Mouse (Mus musculus): Measurements from ENCODE around the gene Asgr1. TPM values are rescaled to one million over a fixed set of nuclear protein-coding genes. Genes with fewer than 3 reads are reported as not detected.

Gene Asgr1
- polyA plus RNA-seq, 1 experiment from 2014 or later: 2.1 TPM

DNA sequence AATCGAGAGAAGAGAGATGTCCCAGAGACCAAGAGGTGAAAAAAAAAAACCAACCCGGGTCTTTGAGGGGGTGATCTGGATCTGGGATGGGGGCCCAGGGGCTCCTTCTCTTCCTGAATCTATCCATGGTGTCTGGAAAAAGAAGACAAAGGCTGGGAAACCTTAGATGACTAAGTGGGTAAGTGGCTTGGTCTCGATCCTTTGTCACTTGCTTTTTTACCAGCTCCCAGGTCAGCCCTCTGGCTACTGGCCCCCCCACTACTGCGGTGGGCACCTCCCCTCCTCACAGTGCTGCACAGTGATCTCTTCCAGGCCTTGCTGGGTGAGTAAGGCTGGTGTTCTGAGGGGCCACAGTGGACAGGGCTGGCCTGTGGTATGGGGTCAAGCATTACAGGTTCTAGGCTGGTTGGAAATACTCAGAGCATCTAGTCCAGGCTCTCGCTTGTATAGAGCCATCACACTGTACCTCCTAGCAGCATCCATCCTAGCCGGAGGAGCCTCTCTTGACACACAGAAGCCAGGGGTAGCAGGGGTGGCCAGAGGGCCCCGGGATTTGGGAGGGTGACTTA lies 36.6 kb upstream of the Asgr1 start:
- peaks cover 12% of the 10 kb centered on the region for H3K36me3 ChIP-seq
- H3K4me2 ChIP-seq: peak overlapping the region; percentile 83
- H3K4me3 ChIP-seq (replicated peaks): peak overlapping the region; percentile 64; the same call in 1 of the 2 replicates
- H3K27ac ChIP-seq (replicated peaks): peak overlapping the region; percentile 95
- no peaks in the 10 kb centered on the region for H3K27me3 ChIP-seq (replicated peaks)
- no peaks in the 10 kb centered on the region for H3K9me3 ChIP-seq (replicated peaks)
- no peak for ATAC-seq (ENCODE audit: low FRiP score)
- 65% methylated on average over 7 of the region's 7 CpGs for WGBS
- H3K9ac ChIP-seq (replicated peaks): peak overlapping the region; percentile 84
- peaks cover 69% of the 10 kb centered on the region for H3K4me1 ChIP-seq

DNA sequence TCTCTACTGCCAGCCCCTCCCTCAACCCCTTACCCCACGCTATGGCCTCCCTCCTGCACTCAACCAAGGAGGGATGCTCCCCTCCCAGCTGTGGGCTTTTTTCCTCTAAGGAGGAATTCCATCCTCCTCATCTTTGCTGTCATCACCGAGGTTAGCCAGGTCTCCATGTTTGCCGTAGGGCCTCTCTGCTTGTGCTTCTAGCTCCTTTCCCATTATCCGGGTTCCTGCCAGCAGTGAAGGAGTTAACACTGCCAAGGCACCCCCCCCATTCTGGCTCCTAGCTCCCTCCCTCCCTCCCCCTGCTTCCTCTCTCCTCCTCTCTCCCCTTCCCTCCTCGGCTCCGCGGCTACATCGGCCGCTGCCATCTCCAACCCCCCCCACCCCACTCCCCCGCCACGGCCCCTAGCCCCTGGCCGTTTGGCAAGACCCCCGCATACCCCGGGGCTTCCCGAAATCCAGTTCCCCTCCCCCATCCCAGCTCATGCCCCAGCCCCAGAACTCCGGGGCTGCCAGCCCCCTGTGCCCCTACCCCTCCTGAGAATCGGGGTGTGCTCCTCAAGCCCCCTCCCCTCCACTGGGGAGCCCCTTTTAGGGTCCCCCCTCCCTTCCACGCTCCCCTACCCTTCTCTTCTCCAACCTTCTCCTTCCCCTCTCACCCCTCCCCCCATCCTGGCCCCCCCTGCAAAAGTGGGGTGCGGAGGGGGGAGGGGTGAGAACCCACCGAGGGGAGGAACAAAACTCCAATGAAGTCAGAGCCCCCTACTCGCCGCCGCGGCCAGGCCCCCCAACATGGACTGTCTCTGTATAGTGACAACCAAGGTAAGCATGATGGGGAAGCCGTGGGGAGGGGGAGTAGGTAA lies 35.5 kb upstream of the Asgr1 start:
- peaks cover under 1% of the 10 kb centered on the region; the same call in 1 of the 2 replicates for H3K36me3 ChIP-seq
- no peaks in the 10 kb centered on the region for H3K27me3 ChIP-seq (replicated peaks)
- H3K4me2 ChIP-seq: peak overlapping the region; percentile 83
- peak overlapping the region; percentile 95 for H3K27ac ChIP-seq (replicated peaks)
- peaks cover 71% of the 10 kb centered on the region for H3K4me1 ChIP-seq
- H3K4me3 ChIP-seq (replicated peaks): peak overlapping the region; percentile 64
- no peaks in the 10 kb centered on the region for H3K9me3 ChIP-seq (replicated peaks)
- H3K9ac ChIP-seq (replicated peaks): peak overlapping the region; percentile 84
- WGBS: under 1% methylated on average over 25 of the region's 25 CpGs
- no peak for ATAC-seq (ENCODE audit: low FRiP score)

DNA sequence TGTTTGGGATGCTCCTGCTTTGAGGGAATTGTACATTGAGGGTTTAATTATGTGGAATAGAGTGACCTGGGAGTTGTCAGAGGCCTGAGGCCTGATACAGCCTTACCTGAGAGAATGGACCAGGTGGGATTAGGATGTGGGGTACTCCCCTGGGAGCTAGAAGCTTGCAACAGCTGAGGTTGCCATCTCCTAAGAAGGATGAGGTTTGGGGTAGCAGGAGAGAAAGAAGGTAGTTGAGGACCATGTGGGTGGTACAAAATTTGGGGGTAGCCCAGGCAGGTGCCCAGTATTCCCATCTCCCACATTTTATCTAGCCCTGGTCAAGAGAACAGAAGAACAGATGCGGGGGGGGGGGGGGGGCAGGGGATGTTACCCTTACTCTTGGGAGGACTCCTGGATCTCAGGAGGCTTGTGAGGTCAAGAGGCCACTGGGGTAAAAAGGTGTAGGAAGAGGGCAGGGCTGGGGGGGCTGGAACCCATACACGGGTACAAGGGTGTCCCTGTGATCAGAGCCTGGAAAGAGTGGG lies 34.3 kb upstream of the Asgr1 start:
- no peaks in the 10 kb centered on the region for H3K36me3 ChIP-seq
- H3K27ac ChIP-seq (replicated peaks): peak overlapping the region; percentile 95
- H3K4me1 ChIP-seq: peaks cover 72% of the 10 kb centered on the region
- H3K27me3 ChIP-seq (replicated peaks): no peaks in the 10 kb centered on the region
- no peak for ATAC-seq (ENCODE audit: low FRiP score)
- 46% methylated on average over 2 of the region's 2 CpGs for WGBS
- peak overlapping the region; percentile 84 for H3K9ac ChIP-seq (replicated peaks)
- peak overlapping the region; percentile 64 for H3K4me3 ChIP-seq (replicated peaks)
- no peaks in the 10 kb centered on the region for H3K9me3 ChIP-seq (replicated peaks)
- peak overlapping the region; percentile 83 for H3K4me2 ChIP-seq

DNA sequence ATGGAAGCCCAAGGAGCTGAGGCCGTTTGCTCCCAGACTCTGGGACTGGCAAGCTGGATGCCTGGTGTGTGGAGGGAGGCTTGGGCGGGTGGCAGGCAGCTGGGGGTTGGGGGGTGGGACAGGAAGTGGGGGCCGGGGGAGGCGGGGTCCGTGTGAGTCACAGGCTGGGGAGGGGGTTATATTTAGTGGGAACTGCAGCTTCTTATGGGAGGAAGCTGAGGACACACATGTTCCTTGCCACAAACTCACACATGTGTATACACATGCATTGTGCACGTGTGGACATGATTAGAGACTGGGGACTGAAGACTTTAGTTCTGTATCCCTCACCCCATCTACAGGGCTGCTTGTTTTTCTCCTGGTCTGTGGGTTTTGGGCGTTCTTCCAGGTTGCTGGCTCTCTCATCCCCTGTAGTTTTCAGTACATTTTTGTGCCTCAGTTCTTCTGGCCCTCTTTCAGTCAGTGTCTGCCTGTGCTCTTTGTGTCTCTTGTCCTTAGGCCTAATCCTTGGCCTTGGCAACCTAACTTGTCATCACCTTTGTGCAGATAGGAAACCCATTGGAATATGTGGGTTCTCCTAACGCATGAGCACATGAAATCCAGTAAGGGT lies 33.8 kb upstream of the Asgr1 start:
- Histone ChIP-seq H3K4me2 (peak overlapping the region; percentile 83), H3K27ac (replicated peaks) (peak overlapping the region; percentile 95), H3K4me1 (peaks cover 73% of the 10 kb centered on the region), H3K9ac (replicated peaks) (peak overlapping the region; percentile 84), H3K4me3 (replicated peaks) (peak overlapping the region; percentile 64), H3K36me3 (no peaks in the 10 kb centered on the region), H3K27me3 (replicated peaks) (no peaks in the 10 kb centered on the region), H3K9me3 (replicated peaks) (no peaks in the 10 kb centered on the region)
- WGBS: 18% methylated on average over 8 of the region's 8 CpGs
- no peak for ATAC-seq (ENCODE audit: low FRiP score)

DNA sequence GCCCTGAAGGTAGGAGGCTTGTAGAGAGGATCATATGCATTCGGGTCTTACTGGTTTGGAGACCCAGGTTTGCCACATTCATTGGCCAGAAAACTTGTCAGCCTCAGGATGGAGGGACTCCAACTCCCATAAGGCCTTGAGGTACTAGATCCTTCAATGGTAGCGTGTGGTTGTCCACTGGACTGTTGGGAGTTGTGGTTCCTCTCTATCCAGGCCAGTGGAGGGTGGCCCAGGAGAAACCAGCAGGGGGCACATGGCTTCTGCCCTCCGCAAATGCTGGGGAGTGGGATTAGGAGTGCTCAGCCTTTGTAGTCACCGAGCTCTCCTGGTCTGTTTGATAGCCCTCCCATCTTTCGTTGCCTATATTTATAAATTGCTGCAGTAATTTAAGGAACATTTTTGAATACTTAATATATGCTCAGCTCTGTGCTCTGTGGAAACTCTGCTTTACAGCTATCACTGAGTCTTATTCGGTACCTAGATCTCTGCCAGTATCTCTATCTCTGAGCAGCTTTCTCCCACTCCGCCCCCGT lies 33.1 kb upstream of the Asgr1 start:
- ATAC-seq (ENCODE audit: low FRiP score): peak; percentile 73
- under 1% methylated on average over 8 of the region's 8 CpGs for WGBS
- peak overlapping the region; percentile 83 for H3K4me2 ChIP-seq
- no peaks in the 10 kb centered on the region for H3K36me3 ChIP-seq
- peak overlapping the region; percentile 64 for H3K4me3 ChIP-seq (replicated peaks)
- H3K27me3 ChIP-seq (replicated peaks): no peaks in the 10 kb centered on the region
- H3K9me3 ChIP-seq (replicated peaks): no peaks in the 10 kb centered on the region
- peak overlapping the region; percentile 95 for H3K27ac ChIP-seq (replicated peaks)
- H3K9ac ChIP-seq (replicated peaks): peak overlapping the region; percentile 84
- peaks cover 76% of the 10 kb centered on the region for H3K4me1 ChIP-seq

DNA sequence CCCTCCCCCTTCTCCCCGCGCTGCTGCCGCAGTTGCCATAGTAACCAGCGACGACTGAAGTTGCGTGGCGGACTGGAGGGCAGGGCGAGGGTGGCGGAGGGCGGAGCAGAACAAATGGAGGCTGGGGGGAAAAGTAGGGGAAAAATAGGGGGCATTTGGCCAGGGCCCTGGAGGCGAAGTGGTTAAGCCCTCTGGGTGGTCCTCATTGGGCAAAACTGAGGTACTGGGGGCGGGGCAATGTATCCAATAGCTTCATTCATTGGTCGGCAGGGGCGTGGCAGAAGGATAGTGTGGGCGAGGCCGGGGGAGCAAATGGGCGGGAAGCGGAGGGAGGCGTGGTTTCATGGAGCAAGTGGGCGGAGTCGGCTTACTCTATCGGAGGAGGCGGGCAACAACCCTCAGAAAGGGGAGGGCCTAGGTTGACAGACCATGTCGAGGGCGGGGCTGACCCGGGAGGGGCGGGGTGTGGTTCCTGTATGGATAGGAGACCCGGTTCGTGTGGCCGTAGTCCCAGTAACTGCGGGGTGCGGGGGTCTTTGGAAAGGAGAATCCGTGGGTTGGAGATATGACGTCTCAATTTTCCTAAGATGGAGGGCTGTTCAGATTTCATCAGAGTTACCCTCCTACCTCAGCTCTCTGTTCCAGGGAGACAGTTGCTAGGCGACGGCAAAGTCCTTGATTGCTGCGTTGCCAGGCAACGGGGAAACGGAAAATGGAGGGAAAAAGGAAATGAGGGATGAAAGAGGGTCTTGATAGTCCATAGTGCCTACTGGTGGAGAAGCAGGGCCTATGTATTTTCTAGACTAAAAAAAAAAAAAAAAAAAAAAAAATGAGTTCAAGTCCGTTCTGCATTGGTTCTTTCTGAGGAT lies 32.4 kb upstream of the Asgr1 start:
- peak; percentile 83 for ATAC-seq (ENCODE audit: low FRiP score)
- under 1% methylated on average over 40 of the region's 40 CpGs for WGBS
- Histone ChIP-seq H3K4me2 (peak overlapping the region; percentile 83), H3K27ac (replicated peaks) (peak overlapping the region; percentile 95), H3K27me3 (replicated peaks) (no peaks in the 10 kb centered on the region), H3K9me3 (replicated peaks) (no peaks in the 10 kb centered on the region), H3K4me3 (replicated peaks) (peak overlapping the region; percentile 64), H3K9ac (replicated peaks) (peak overlapping the region; percentile 84), H3K4me1 (peaks cover 83% of the 10 kb centered on the region), H3K36me3 (no peaks in the 10 kb centered on the region)

DNA sequence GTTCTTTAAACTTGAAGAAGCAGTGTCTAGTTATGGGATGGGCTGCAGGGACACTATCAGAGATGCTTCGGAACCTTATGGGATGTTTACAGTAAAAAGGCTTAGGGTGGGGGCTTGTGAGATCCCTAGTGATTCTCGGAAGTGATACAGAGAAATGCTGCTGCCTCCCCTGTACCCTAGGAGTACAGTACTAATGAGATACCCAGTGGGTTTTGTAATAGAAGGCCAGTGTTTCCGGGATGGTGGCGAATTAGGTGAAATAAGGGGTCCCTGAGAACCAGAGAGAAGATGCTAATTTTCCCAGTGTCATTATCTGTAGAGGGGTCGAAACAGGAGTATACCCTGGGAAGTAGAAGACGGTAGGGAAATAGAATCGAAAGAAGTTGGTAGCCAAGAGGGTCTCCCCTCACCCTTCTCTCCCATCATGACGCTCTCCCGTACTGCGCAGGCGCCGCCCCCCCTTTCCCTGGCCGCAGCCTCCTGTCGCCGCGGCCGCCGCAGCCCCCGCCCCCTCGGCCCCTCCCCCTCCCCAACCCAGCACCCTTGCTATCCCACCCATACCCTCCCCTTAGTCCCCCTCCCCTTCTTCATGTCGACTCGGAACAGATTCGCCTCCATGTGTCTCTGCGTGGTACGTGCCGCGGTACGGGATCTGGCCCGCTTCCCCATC lies 30.3 kb upstream of the Asgr1 start:
- Histone ChIP-seq H3K27ac (replicated peaks) (peak overlapping the region; percentile 58; the same call in 1 of the 2 replicates), H3K9me3 (replicated peaks) (no peaks in the 10 kb centered on the region), H3K4me3 (replicated peaks) (peak overlapping the region; percentile 42), H3K27me3 (replicated peaks) (no peaks in the 10 kb centered on the region), H3K4me1 (peaks cover 93% of the 10 kb centered on the region), H3K4me2 (peak overlapping the region; percentile 69), H3K36me3 (no peaks in the 10 kb centered on the region), H3K9ac (replicated peaks) (peak overlapping the region; percentile 54)
- no peak for ATAC-seq (ENCODE audit: low FRiP score)
- 5% methylated on average over 23 of the region's 29 CpGs for WGBS

DNA sequence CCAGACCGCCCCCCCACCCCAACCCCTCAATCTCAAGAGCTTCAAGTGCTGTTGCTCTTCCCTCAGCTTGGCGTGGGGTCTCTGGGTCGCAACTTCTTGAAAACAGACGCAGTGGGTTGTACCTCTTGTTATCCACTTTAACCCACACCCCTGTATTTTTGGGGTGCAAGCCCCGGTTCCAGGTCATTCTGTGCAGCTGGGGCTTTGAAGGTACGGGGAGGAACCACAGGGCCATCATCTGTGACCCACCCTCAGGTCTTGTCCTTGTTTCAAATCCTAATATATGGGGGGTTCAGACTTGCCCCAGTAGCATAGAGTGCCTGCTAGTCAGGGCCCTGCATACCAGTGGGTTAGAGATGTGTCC lies 29.8 kb upstream of the Asgr1 start:
- Histone ChIP-seq H3K4me2 (peak overlapping the region; percentile 69), H3K27ac (replicated peaks) (peak overlapping the region; percentile 58; the same call in 1 of the 2 replicates)
- WGBS: 12% methylated on average over 6 of the region's 6 CpGs

DNA sequence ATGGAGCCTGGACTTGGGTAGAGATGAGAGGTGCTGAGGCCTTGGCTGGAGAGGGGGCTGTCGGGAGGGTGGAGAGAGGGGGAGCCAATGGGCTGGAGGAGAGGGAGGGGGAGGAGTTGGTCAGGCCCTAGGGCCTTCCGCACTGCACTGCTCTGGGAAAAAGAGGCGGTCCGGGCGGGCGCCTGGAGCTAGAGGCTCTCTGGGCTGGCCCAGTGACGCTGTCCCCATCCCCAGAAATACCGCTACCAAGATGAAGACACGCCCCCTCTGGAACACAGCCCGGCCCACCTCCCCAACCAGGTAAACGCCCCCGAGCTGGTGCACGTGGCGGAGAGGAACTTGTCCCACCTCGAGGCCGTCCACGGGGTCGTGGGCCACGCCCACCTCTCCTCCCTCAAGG lies 27.2 kb upstream of the Asgr1 start:
- peaks cover 89% of the 10 kb centered on the region for H3K4me1 ChIP-seq
- WGBS: 1% methylated on average over 19 of the region's 19 CpGs
- H3K4me2 ChIP-seq: peak overlapping the region; percentile 67
- H3K27me3 ChIP-seq (replicated peaks): no peaks in the 10 kb centered on the region
- peak overlapping the region; percentile 30 for H3K4me3 ChIP-seq (replicated peaks)
- H3K27ac ChIP-seq (replicated peaks): peak overlapping the region; percentile 96
- ATAC-seq (ENCODE audit: low FRiP score): no peak
- peaks cover 14% of the 10 kb centered on the region for H3K36me3 ChIP-seq
- H3K9ac ChIP-seq (replicated peaks): peak overlapping the region; percentile 44; the same call in 1 of the 2 replicates
- H3K9me3 ChIP-seq (replicated peaks): no peaks in the 10 kb centered on the region

More for the DNA sequence above, 29.8 kb upstream of the Asgr1 start:
- Histone ChIP-seq H3K36me3 (no peaks in the 10 kb centered on the region), H3K4me1 (peaks cover 93% of the 10 kb centered on the region), H3K4me3 (replicated peaks) (peak overlapping the region; percentile 42), H3K9me3 (replicated peaks) (no peaks in the 10 kb centered on the region), H3K9ac (replicated peaks) (peak overlapping the region; percentile 54), H3K27me3 (replicated peaks) (no peaks in the 10 kb centered on the region)
- no peak for ATAC-seq (ENCODE audit: low FRiP score)

DNA sequence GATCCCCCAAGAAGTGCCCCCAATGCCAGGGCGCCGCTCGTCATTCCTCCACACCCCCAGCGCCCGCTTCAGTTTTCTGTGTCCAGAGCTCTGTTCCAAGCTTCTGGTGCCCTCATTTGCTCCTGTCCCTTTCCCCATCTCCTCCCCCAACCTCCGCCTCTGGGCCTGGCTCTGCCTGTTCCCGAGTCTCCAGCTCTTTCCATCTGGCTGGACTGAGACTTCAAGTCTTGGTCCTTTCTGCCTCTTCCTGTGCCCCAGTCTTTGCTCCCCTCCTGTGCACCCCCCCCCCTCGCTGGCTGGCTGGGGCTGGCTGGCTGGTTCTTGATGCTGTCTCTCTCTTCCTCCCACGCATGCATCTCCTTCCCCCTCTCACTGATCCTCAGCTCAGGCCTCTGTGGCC lies 26.5 kb upstream of the Asgr1 start:
- 42% methylated on average over 9 of the region's 9 CpGs for whole genome bisulfite sequencing
- peak overlapping the region; percentile 67 for H3K4me2 ChIP-seq
- H3K4me3 ChIP-seq (replicated peaks): peak overlapping the region; percentile 30; the same call in 1 of the 2 replicates
- ATAC-seq (ENCODE audit: low FRiP score): no peak
- H3K27me3 ChIP-seq (replicated peaks): no peaks in the 10 kb centered on the region
- H3K9me3 ChIP-seq (replicated peaks): no peaks in the 10 kb centered on the region
- H3K36me3 ChIP-seq: peaks cover 21% of the 10 kb centered on the region
- H3K4me1 ChIP-seq: peaks cover 82% of the 10 kb centered on the region
- H3K9ac ChIP-seq (replicated peaks): peak overlapping the region; percentile 36
- peak overlapping the region; percentile 96 for H3K27ac ChIP-seq (replicated peaks)

Data from neural tube, embryonic 15.5 days (tissue).